Mouse (Mus musculus): Measurements from ENCODE around the gene Suco. TPM values are rescaled to one million over a fixed set of nuclear protein-coding genes. Genes with fewer than 3 reads are reported as not detected.
A peak's percentile ranks its signal among the peaks of the same experiment; 100 is the strongest.

The Suco gene
- polyA plus RNA-seq (2012; rRNA removed), result 2.5 and 3.1 TPM in 2 replicates

DNA sequence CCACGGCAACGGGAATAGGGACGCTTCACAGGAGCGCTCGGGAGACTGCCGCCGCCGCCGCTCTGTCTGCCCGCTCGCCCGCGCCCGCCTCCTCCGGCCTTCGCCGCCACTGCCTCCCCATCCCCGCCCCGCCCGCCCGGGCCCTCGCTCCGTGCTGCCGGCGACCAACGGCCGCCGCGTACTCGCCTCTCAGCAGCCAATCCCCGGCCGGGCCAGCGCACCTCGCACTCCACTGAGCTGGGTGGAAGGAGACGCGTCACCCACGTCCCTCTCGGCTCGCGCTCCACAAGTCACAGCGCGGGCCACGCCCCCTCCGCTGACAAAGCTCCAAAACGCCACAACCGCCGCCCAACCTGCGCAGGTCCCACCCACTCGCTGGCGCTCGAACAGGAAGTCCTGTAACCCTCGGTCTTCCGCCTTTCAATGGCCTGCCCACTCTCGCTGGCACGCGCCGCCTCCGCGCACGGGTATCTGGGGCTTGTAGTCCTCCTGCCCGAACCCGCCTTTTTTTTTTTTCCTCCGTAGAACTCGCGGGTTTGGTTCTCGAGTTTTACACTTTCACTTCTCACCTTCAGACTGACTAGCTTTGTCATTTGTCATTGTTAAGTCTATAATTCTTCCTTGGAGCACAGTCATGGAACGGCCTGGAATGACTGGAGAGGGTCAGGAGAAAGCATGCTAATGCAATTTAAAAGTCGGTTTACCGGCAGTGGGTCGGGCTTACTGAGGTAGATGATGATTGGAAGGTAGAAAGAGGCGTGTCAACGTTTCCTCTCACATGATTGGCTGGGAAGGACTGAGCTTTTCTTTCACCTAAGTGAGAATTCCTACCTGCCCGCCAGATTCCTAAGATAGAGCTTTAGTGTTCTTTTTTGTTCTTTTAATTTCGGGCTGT, at the start of gene Suco:
TSS of gene Suco (minus strand) at position 130 of the 895 bp plus-strand sequence.
- H3K4me1 ChIP-seq (ENCODE audit: control insufficient read depth, insufficient read depth, insufficient read length), result peaks cover 9% of the 10 kb centered on the region; the same call in 1 of the 2 replicates
- H3K4me3 ChIP-seq (ENCODE audit: extremely low read depth, insufficient read depth, insufficient read length), result peak within 1 kb of the TSS; percentile 82
- peak; percentile 34; the same call in 1 of the 2 replicates for TF ChIP-seq POLR2A (IDR thresholded peaks at IDR 0.05; ENCODE audit: low read depth, low read length)
- no peak for TF ChIP-seq CTCF (IDR thresholded peaks at IDR 0.05; ENCODE audit: extremely low read depth, insufficient read depth, insufficient read length, insufficient replicate concordance)
- H3K27ac ChIP-seq (ENCODE audit: insufficient read depth, low read length), result peak within 1 kb of the TSS; percentile 95
- H3K27me3 ChIP-seq (ENCODE audit: control insufficient read depth, insufficient read depth, low read length), result no peaks in the 10 kb centered on the region
- under 1% methylated on average over 72 of the region's 74 CpGs for WGBS
- no peaks in the 10 kb centered on the region; the same call in 1 of the 2 replicates for H3K36me3 ChIP-seq (ENCODE audit: control insufficient read depth, insufficient read depth, low read length)
- peak; percentile 99 for DNase-seq (ENCODE audit: low read depth in 1 of 2, low spot score in 2 of 2)

DNA sequence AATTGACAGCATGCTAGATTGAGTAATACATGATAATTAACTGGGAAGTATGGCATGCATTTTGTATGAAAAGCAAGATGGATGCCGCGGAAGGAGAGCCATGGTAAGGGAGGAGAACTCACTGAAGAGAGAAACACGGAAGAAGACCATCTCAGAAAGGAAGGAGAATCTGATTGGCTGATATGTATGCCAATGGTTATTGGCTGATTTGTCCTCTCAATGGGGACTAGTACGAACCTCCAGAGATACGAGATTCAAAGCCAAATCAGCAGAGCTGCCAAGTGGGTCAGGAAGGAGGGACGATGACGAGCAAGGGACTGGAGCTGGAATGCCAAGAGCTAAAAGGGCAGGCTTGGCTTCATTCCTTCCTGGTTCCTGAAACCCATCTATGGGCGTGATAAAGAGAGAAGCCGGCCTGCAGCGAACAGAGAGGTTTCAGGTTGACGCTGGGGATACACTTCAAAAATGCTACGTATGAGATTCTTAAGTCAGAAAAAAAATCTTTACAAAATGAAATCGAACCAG, 48.9 kb upstream of the Suco start:
- H3K27ac ChIP-seq (ENCODE audit: insufficient read depth, low read length), result no peak overlapping the region
- no peaks in the 10 kb centered on the region for H3K27me3 ChIP-seq (ENCODE audit: control insufficient read depth, insufficient read depth, low read length)
- DNase-seq (ENCODE audit: low read depth in 1 of 2, low spot score in 2 of 2), result no peak
- H3K4me3 ChIP-seq (ENCODE audit: extremely low read depth, insufficient read depth, insufficient read length), result no peak overlapping the region
- H3K36me3 ChIP-seq (ENCODE audit: control insufficient read depth, insufficient read depth, low read length), result no peaks in the 10 kb centered on the region
- WGBS, result 90% methylated on average over 13 of the region's 13 CpGs
- TF ChIP-seq POLR2A (IDR thresholded peaks at IDR 0.05; ENCODE audit: low read depth, low read length), result no peak
- no peak for TF ChIP-seq CTCF (IDR thresholded peaks at IDR 0.05; ENCODE audit: extremely low read depth, insufficient read depth, insufficient read length, insufficient replicate concordance)
- H3K4me1 ChIP-seq (ENCODE audit: control insufficient read depth, insufficient read depth, insufficient read length), result peaks cover 16% of the 10 kb centered on the region

DNA sequence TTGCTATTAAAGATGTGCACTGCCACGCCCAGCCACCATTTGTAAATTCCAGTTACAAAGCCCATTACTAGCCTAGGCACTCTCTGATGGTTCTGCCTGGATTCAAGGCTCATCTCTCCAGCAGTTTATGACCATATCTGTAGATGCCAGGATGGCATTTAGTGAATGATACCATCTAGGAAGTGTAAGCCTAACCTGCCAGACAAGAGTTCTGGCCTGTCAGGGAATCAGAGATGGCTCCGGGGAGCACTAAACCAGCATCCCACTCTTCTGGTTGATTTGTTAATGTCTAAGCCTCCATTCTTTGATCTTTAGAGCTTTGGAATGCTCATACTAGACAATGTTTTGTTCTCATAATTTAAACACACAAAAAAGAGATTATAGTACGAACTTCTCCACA, 47.8 kb upstream of the Suco start:
- peaks cover 19% of the 10 kb centered on the region for H3K4me1 ChIP-seq (ENCODE audit: control insufficient read depth, insufficient read depth, insufficient read length)
- no peak overlapping the region for H3K4me3 ChIP-seq (ENCODE audit: extremely low read depth, insufficient read depth, insufficient read length)
- no peak overlapping the region for H3K27ac ChIP-seq (ENCODE audit: insufficient read depth, low read length)
- no peak for DNase-seq (ENCODE audit: low read depth in 1 of 2, low spot score in 2 of 2)
- H3K27me3 ChIP-seq (ENCODE audit: control insufficient read depth, insufficient read depth, low read length), result no peaks in the 10 kb centered on the region
- 94% methylated on average over 3 of the region's 3 CpGs for WGBS
- H3K36me3 ChIP-seq (ENCODE audit: control insufficient read depth, insufficient read depth, low read length), result no peaks in the 10 kb centered on the region
- no peak for TF ChIP-seq POLR2A (IDR thresholded peaks at IDR 0.05; ENCODE audit: low read depth, low read length)
- no peak for TF ChIP-seq CTCF (IDR thresholded peaks at IDR 0.05; ENCODE audit: extremely low read depth, insufficient read depth, insufficient read length, insufficient replicate concordance)

DNA sequence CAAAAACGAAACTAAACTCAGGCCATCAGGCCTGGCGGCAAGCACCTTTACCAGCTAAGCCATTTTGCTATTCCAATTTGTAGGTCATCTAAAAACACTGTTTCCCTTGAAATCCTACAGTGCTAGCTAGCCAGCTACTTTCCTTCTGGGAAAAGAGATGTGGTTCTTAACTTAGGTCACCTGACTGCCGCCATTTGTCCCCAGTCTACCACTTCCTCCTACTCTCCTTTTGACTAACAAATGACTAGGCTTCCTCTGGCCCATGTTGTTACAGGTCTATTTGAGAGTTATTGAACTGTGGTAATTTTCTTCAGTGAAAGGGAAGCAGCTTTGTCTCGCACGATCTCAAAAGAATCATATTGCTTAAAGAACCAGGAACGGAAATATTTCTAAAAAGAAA, 45.4 kb upstream of the Suco start:
- peak in 1 of 2 experiments; percentile 49 for DNase-seq (ENCODE audit: low read depth in 1 of 2, low spot score in 2 of 2)
- H3K27ac ChIP-seq (ENCODE audit: insufficient read depth, low read length), result peak overlapping the region; percentile 10; the same call in 1 of the 2 replicates
- peaks cover 28% of the 10 kb centered on the region for H3K4me1 ChIP-seq (ENCODE audit: control insufficient read depth, insufficient read depth, insufficient read length)
- no peak overlapping the region for H3K4me3 ChIP-seq (ENCODE audit: extremely low read depth, insufficient read depth, insufficient read length)
- no peaks in the 10 kb centered on the region for H3K27me3 ChIP-seq (ENCODE audit: control insufficient read depth, insufficient read depth, low read length)
- no peaks in the 10 kb centered on the region for H3K36me3 ChIP-seq (ENCODE audit: control insufficient read depth, insufficient read depth, low read length)
- TF ChIP-seq POLR2A (IDR thresholded peaks at IDR 0.05; ENCODE audit: low read depth, low read length) (no peak), CTCF (IDR thresholded peaks at IDR 0.05; ENCODE audit: extremely low read depth, insufficient read depth, insufficient read length, insufficient replicate concordance) (no peak)
- 49% methylated on average over 6 of the region's 6 CpGs for WGBS

DNA sequence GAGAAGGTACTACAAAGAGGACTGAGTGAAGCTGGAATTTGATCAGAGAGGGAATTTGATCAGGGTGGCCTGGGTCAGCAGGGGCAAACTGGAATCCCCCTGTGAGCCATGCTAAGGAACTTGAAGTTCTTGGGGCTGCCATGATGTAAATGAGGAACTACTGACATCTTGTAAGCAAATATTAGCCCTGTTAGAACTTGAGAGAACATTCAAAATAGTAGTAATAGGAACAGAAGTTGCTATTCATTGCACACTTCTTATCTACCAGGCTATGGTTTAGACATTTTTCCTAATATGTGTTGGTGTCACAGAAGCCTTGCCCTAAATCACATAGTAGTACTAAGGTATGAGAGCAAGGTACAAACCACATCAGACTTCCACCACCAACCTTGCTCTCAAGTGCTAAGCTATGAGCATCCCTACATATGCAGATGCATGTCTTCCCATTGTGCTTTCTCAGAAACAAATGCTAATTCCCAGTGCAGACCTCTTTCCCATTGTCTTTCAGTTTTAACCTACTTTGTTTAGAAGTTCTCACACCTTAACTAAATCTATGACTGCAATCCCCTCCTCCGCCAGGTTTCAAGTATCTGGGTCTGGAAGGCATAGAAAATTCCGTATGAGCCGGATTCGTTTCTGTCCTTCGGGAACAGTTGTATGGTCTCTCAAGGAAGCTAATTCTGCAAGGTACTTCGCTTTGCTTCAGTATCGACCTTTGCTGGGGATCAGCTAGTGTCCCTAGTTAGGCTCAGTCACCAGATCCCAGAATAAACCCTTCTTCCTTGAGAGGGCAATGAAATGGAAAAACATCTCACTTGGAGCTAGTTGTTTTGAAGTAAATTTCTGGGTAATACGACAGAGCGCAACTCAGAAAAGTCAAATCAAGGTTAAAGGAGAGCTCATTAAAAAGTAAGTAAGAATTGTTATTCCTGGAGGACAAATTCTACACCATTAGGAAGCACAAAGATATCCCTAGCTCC, 44.3 kb upstream of the Suco start:
- no peaks in the 10 kb centered on the region for H3K36me3 ChIP-seq (ENCODE audit: control insufficient read depth, insufficient read depth, low read length)
- 94% methylated on average over 9 of the region's 9 CpGs for WGBS

DNA sequence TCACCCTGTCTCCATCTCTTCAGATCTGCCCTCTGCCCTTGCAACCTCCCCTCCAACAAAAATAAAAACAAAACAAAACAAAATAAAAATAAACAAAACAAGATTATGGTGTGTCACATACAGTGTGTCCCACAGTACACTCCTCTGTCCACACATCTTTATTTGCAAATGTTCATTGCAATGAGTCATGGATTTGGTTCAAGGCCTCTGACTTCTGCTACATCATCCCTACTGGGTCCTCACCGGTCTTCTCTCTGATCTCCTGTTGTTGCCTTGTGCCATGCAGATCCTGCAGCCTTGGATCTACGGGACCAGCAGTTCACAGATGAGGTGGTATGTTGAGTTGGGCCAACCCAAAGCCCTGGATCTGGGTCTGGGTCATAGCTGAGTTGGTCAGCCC, 43.1 kb upstream of the Suco start:
- no peak for DNase-seq (ENCODE audit: low read depth in 1 of 2, low spot score in 2 of 2)
- WGBS, result 90% methylated on average over 2 of the region's 2 CpGs
- peaks cover 28% of the 10 kb centered on the region for H3K4me1 ChIP-seq (ENCODE audit: control insufficient read depth, insufficient read depth, insufficient read length)

More for the DNA sequence above, 44.3 kb upstream of the Suco start:
- Histone ChIP-seq H3K27me3 (ENCODE audit: control insufficient read depth, insufficient read depth, low read length) (no peaks in the 10 kb centered on the region), H3K27ac (ENCODE audit: insufficient read depth, low read length) (no peak overlapping the region), H3K4me3 (ENCODE audit: extremely low read depth, insufficient read depth, insufficient read length) (no peak overlapping the region), H3K4me1 (ENCODE audit: control insufficient read depth, insufficient read depth, insufficient read length) (peaks cover 28% of the 10 kb centered on the region)
- no peak for TF ChIP-seq CTCF (IDR thresholded peaks at IDR 0.05; ENCODE audit: extremely low read depth, insufficient read depth, insufficient read length, insufficient replicate concordance)
- no peak for TF ChIP-seq POLR2A (IDR thresholded peaks at IDR 0.05; ENCODE audit: low read depth, low read length)
- DNase-seq (ENCODE audit: low read depth in 1 of 2, low spot score in 2 of 2), result no peak

More for the DNA sequence above, 43.1 kb upstream of the Suco start:
- no peak for TF ChIP-seq CTCF (IDR thresholded peaks at IDR 0.05; ENCODE audit: extremely low read depth, insufficient read depth, insufficient read length, insufficient replicate concordance)
- TF ChIP-seq POLR2A (IDR thresholded peaks at IDR 0.05; ENCODE audit: low read depth, low read length), result no peak
- H3K4me3 ChIP-seq (ENCODE audit: extremely low read depth, insufficient read depth, insufficient read length), result no peak overlapping the region
- no peaks in the 10 kb centered on the region for H3K27me3 ChIP-seq (ENCODE audit: control insufficient read depth, insufficient read depth, low read length)
- no peak overlapping the region for H3K27ac ChIP-seq (ENCODE audit: insufficient read depth, low read length)
- no peaks in the 10 kb centered on the region for H3K36me3 ChIP-seq (ENCODE audit: control insufficient read depth, insufficient read depth, low read length)
